In genomic region chr5:32199594-32199993, GRCm38 (mm10) we compare ENCODE assay signal across 16 mouse cellular contexts. TPM values are rescaled to one million over a fixed set of nuclear protein-coding genes. Genes with fewer than 3 reads are reported as not detected.
"Had no signal": no experiment of that assay in that cellular context is flagged by ENCODE, and none has a peak within 500 bp of the region (broad histone marks: within the 10 kb centered on the region; RNA-seq: fewer than 3 reads in every experiment).

No protein-coding gene starts in this region.

- H3K36me3 ChIP-seq: intestine, embryonic 15.5 days; liver, embryonic 12.5 days; midbrain, embryonic 10.5 days; neural tube, embryonic 15.5 days had no signal

- H3K27ac ChIP-seq: intestine, embryonic 15.5 days; liver, embryonic 12.5 days; midbrain, embryonic 10.5 days; neural tube, embryonic 15.5 days had no signal

- H3K4me2 ChIP-seq: intestine, embryonic 15.5 days; liver, embryonic 12.5 days; lung, embryonic 14.5 days; neural tube, embryonic 15.5 days had no signal

- H3K4me3 ChIP-seq: intestine, embryonic 15.5 days; liver, embryonic 12.5 days; midbrain, embryonic 10.5 days; myocyte; neural tube, embryonic 15.5 days had no signal

- H3K9me3 ChIP-seq: intestine, embryonic 15.5 days; liver, embryonic 12.5 days; midbrain, embryonic 10.5 days; neural tube, embryonic 15.5 days had no signal

- H3K4me1 ChIP-seq: intestine, embryonic 15.5 days; liver, embryonic 12.5 days; neural tube, embryonic 15.5 days had no signal

- H3K9ac ChIP-seq: intestine, embryonic 15.5 days; liver, embryonic 12.5 days; lung, embryonic 14.5 days; neural tube, embryonic 15.5 days had no signal

- H3K27me3 ChIP-seq: intestine, embryonic 15.5 days; liver, embryonic 12.5 days; neural tube, embryonic 15.5 days had no signal

- DNase-seq: kidney, adult 18-20 months; kidney, postnatal 10 days; kidney, postnatal 4 days; left cerebral cortex, postnatal 4 days; lung, embryonic 14.5 days; lung, postnatal 10 days; lung, postnatal 4 days; midbrain, embryonic 14.5 days; right cerebral cortex, postnatal 14 days had no signal

- ATAC-seq: intestine, embryonic 15.5 days; liver, embryonic 12.5 days had no signal

RNA-seq across cellular contexts. Expression of gene Plb1, which starts 32.9 kb away (rescaled TPM):
- total RNA-seq: megakaryocyte, adult 5-6 weeks had no signal
- polyA plus RNA-seq: kidney, embryonic 14.5 days; liver, embryonic 12.5 days; midbrain, embryonic 14.5 days; neural tube, embryonic 15.5 days had no signal
